Mouse (Mus musculus): Measurements from ENCODE around the gene I830077J02Rik. TPM values are rescaled to one million over a fixed set of nuclear protein-coding genes. Genes with fewer than 3 reads are reported as not detected.
"Not testable (repeated sequence)": the region's sequence is repeated elsewhere in the genome, so short reads cannot be mapped to it uniquely, and the experiment has no call there.

Gene I830077J02Rik
- total and polyA plus RNA-seq, 2 experiments from 2014 or later: 0.04 to 0.82 TPM

GRCm38 (mm10) chr3:105928781-105929180, 3.7 kb downstream of the I830077J02Rik start:
- no peak for TF ChIP-seq EP300 (IDR thresholded peaks at IDR 0.05; ENCODE audit: low read depth)
- TF ChIP-seq CTCF (IDR thresholded peaks at IDR 0.05; ENCODE audit: low read depth): no peak
- no peaks in the 10 kb centered on the region for H3K27me3 ChIP-seq (ENCODE audit: control insufficient read depth, insufficient read depth, low read length)
- no peak for DNase-seq (ENCODE audit: low spot score)
- no peaks in the 10 kb centered on the region for H3K4me1 ChIP-seq (ENCODE audit: control insufficient read depth, insufficient read depth)
- no peak overlapping the region for H3K4me3 ChIP-seq (ENCODE audit: low read depth, low read length)
- H3K4me2 ChIP-seq (ENCODE audit: low read depth, low read length): no peak overlapping the region
- ATAC-seq (ENCODE audit: insufficient read depth, low read depth): no peak
- H3K27ac ChIP-seq (ENCODE audit: low read depth): no peak overlapping the region
- H3K9ac ChIP-seq (replicated peaks; ENCODE audit: low read depth, low read length): no peak overlapping the region
- H3K36me3 ChIP-seq (replicated peaks; ENCODE audit: control insufficient read depth, insufficient read depth, low read length): no peaks in the 10 kb centered on the region
- WGBS: 79% methylated on average over 6 of the region's 6 CpGs
- no peaks in the 10 kb centered on the region for H3K9me3 ChIP-seq (replicated peaks; ENCODE audit: control insufficient read depth, low read length)

GRCm38 (mm10) chr3:105928195-105928569, 4.3 kb downstream of the I830077J02Rik start:
- Histone ChIP-seq H3K27me3 (ENCODE audit: control insufficient read depth, insufficient read depth, low read length) (no peaks in the 10 kb centered on the region), H3K9me3 (replicated peaks; ENCODE audit: control insufficient read depth, low read length) (no peaks in the 10 kb centered on the region), H3K4me3 (ENCODE audit: low read depth, low read length) (no peak overlapping the region), H3K27ac (ENCODE audit: low read depth) (no peak overlapping the region), H3K9ac (replicated peaks; ENCODE audit: low read depth, low read length) (no peak overlapping the region), H3K4me2 (ENCODE audit: low read depth, low read length) (no peak overlapping the region), H3K4me1 (ENCODE audit: control insufficient read depth, insufficient read depth) (no peaks in the 10 kb centered on the region), H3K36me3 (replicated peaks; ENCODE audit: control insufficient read depth, insufficient read depth, low read length) (no peaks in the 10 kb centered on the region)
- WGBS: 78% methylated on average over 3 of the region's 3 CpGs
- TF ChIP-seq EP300 (IDR thresholded peaks at IDR 0.05; ENCODE audit: low read depth) (no peak), CTCF (IDR thresholded peaks at IDR 0.05; ENCODE audit: low read depth) (no peak)
- no peak for DNase-seq (ENCODE audit: low spot score)
- ATAC-seq (ENCODE audit: insufficient read depth, low read depth): no peak

GRCm38 (mm10) chr3:105927561-105928194, 4.8 kb downstream of the I830077J02Rik start:
- WGBS: 82% methylated on average over 7 of the region's 7 CpGs
- Histone ChIP-seq H3K4me1 (ENCODE audit: control insufficient read depth, insufficient read depth) (no peaks in the 10 kb centered on the region), H3K27me3 (ENCODE audit: control insufficient read depth, insufficient read depth, low read length) (no peaks in the 10 kb centered on the region), H3K9me3 (replicated peaks; ENCODE audit: control insufficient read depth, low read length) (no peaks in the 10 kb centered on the region), H3K9ac (replicated peaks; ENCODE audit: low read depth, low read length) (no peak overlapping the region), H3K4me3 (ENCODE audit: low read depth, low read length) (no peak overlapping the region), H3K4me2 (ENCODE audit: low read depth, low read length) (no peak overlapping the region), H3K36me3 (replicated peaks; ENCODE audit: control insufficient read depth, insufficient read depth, low read length) (no peaks in the 10 kb centered on the region), H3K27ac (ENCODE audit: low read depth) (no peak overlapping the region)
- no peak for ATAC-seq (ENCODE audit: insufficient read depth, low read depth)
- DNase-seq (ENCODE audit: low spot score): no peak
- no peak for TF ChIP-seq CTCF (IDR thresholded peaks at IDR 0.05; ENCODE audit: low read depth)

- Histone ChIP-seq H3K4me3 (ENCODE audit: low read depth, low read length) (no peak overlapping the region), H3K36me3 (replicated peaks; ENCODE audit: control insufficient read depth, insufficient read depth, low read length) (no peaks in the 10 kb centered on the region), H3K27me3 (ENCODE audit: control insufficient read depth, insufficient read depth, low read length) (no peaks in the 10 kb centered on the region), H3K4me1 (ENCODE audit: control insufficient read depth, insufficient read depth) (no peaks in the 10 kb centered on the region), H3K4me2 (ENCODE audit: low read depth, low read length) (no peak overlapping the region), H3K9me3 (replicated peaks; ENCODE audit: control insufficient read depth, low read length) (no peaks in the 10 kb centered on the region), H3K27ac (ENCODE audit: low read depth) (no peak overlapping the region), H3K9ac (replicated peaks; ENCODE audit: low read depth, low read length) (no peak overlapping the region)
- no peak for TF ChIP-seq CTCF (IDR thresholded peaks at IDR 0.05; ENCODE audit: low read depth)
- no peak for TF ChIP-seq EP300 (IDR thresholded peaks at IDR 0.05; ENCODE audit: low read depth)
- 73% methylated on average over 9 of the region's 9 CpGs for WGBS
- ATAC-seq (ENCODE audit: insufficient read depth, low read depth) (no peak), DNase-seq (ENCODE audit: low spot score) (no peak)
Observed at GRCm38 (mm10) chr3:105924616-105925015, 7.8 kb downstream of the I830077J02Rik start.

- no peak for DNase-seq (ENCODE audit: low spot score)
- H3K36me3 ChIP-seq (replicated peaks; ENCODE audit: control insufficient read depth, insufficient read depth, low read length): no peaks in the 10 kb centered on the region
- no peak overlapping the region for H3K4me3 ChIP-seq (ENCODE audit: low read depth, low read length)
- H3K4me1 ChIP-seq (ENCODE audit: control insufficient read depth, insufficient read depth): no peaks in the 10 kb centered on the region
- H3K4me2 ChIP-seq (ENCODE audit: low read depth, low read length): no peak overlapping the region
- no peak overlapping the region for H3K9ac ChIP-seq (replicated peaks; ENCODE audit: low read depth, low read length)
- no peaks in the 10 kb centered on the region for H3K9me3 ChIP-seq (replicated peaks; ENCODE audit: control insufficient read depth, low read length)
- WGBS: 64% methylated on average over 2 of the region's 2 CpGs
- TF ChIP-seq EP300 (IDR thresholded peaks at IDR 0.05; ENCODE audit: low read depth) (no peak), CTCF (IDR thresholded peaks at IDR 0.05; ENCODE audit: low read depth) (no peak)
- ATAC-seq (ENCODE audit: insufficient read depth, low read depth): no peak
- no peak overlapping the region for H3K27ac ChIP-seq (ENCODE audit: low read depth)
- no peaks in the 10 kb centered on the region for H3K27me3 ChIP-seq (ENCODE audit: control insufficient read depth, insufficient read depth, low read length)
Observed at GRCm38 (mm10) chr3:105921959-105922358, 10.5 kb downstream of the I830077J02Rik start.

- not testable (repeated sequence) for H3K9me3 ChIP-seq (replicated peaks; ENCODE audit: control insufficient read depth, low read length); ATAC-seq (ENCODE audit: insufficient read depth, low read depth); H3K4me3 ChIP-seq (ENCODE audit: low read depth, low read length); DNase-seq (ENCODE audit: low spot score); H3K27ac ChIP-seq (ENCODE audit: low read depth); H3K9ac ChIP-seq (replicated peaks; ENCODE audit: low read depth, low read length); H3K4me1 ChIP-seq (ENCODE audit: control insufficient read depth, insufficient read depth); H3K4me2 ChIP-seq (ENCODE audit: low read depth, low read length); H3K36me3 ChIP-seq (replicated peaks; ENCODE audit: control insufficient read depth, insufficient read depth, low read length); H3K27me3 ChIP-seq (ENCODE audit: control insufficient read depth, insufficient read depth, low read length)
Observed at GRCm38 (mm10) chr3:105920743-105921142, 11.7 kb downstream of the I830077J02Rik start.
